Mouse (Mus musculus) lung, postnatal 0 days (tissue): ENCODE measurements at regions not wholly inside any gene's neighbourhood (a gene's known extent, or its start where the extent isn't known, plus 50 kb on each side); places are given as distances from the start of the nearest gene placed in this dataset.

ENCODE experiments used
- ATAC-seq: fragments of 200-750 bp; cut with Nextera tagmentation; 2 replicates; pipeline ENCODE4 v1.8.0; 2017; ENCODE audit warnings: moderate library complexity
- DNase-seq: peaks from one replicate; pipeline ENCODE4 v3.0.0-alpha.2; 2016; ENCODE audit warnings: low spot score
- H3K27ac ChIP-seq: fragments of 300-500 bp; sonication (generic); 2 replicates; pipeline ENCODE4 v1.5.1; 2014; ENCODE audit warnings: antibody characterized with exemption, mild to moderate bottlenecking, low read length, mixed read lengths
- H3K27me3 ChIP-seq: fragments of 300-500 bp; sonication (generic); replicated peaks from 2 replicates; pipeline ENCODE4 v1.6.1; 2014; ENCODE audit warnings: low read length, mixed read lengths; ENCODE audit not compliant: insufficient read depth
- H3K36me3 ChIP-seq: fragments of 300-500 bp; sonication (generic); 2 replicates; pipeline ENCODE4 v1.6.1; 2014; ENCODE audit warnings: low read length, mixed read lengths; ENCODE audit not compliant: insufficient read depth
- H3K4me1 ChIP-seq: fragments of 300-500 bp; sonication (generic); 2 replicates; pipeline ENCODE4 v1.6.1; 2014; ENCODE audit warnings: antibody characterized with exemption, low read depth, low read length, mixed read lengths; ENCODE audit not compliant: insufficient read depth
- H3K4me2 ChIP-seq: fragments of 300-500 bp; sonication (generic); replicated peaks from 2 replicates; pipeline ENCODE4 v1.6.1; 2014; ENCODE audit warnings: low read depth, mild to moderate bottlenecking, low read length, moderate library complexity, mixed read lengths
- H3K4me3 ChIP-seq: fragments of 300-500 bp; sonication (generic); 2 replicates; pipeline ENCODE4 v1.5.1; 2014; ENCODE audit warnings: low read depth, low read length
- H3K9ac ChIP-seq: fragments of 300-500 bp; sonication (generic); replicated peaks from 2 replicates; pipeline ENCODE4 v1.6.1; 2014; ENCODE audit warnings: low read depth, mild to moderate bottlenecking
- H3K9me3 ChIP-seq: fragments of 300-500 bp; sonication (generic); 2 replicates; pipeline ENCODE4 v1.6.1; 2016; ENCODE audit warnings: low read length, mixed read lengths
- CTCF ChIP-seq: IDR thresholded peaks from 2 replicates; pipeline ENCODE4 v1.5.1; 2016; ENCODE audit warnings: antibody characterized with exemption, mild to moderate bottlenecking
- EP300 ChIP-seq: IDR thresholded peaks from 2 replicates; pipeline ENCODE4 v1.6.1; 2016; ENCODE audit warnings: antibody characterized with exemption, mild to moderate bottlenecking, control low read depth
- WGBS: fragments of 180-500 bp; shearing (Covaris S2); extraction: QIAGEN DNeasy Blood & Tissue Kit; methylation state at CpG from one replicate; pipeline ENCODE4 v1.1.7; 2014; 5-methylcytosine and 5-hydroxymethylcytosine counted together

DNA sequence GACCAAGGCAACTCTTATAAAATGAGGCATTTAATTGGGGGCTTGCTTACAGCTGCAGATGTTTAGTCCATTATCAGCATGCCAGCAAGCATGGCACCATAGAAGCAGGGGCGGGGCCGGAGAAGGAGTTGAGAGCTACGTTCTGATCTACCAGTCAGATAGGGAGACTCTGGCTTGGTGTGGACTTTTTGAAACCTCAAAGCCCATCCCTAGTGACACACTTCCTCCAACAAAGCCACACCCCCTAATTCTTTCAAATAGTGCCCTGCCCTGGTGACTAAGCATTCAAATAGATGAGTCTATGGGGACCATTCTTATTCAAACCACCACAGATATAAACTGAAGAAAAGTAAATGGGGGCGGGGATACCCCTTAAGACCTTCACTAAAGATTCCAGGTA is 215.4 kb downstream of the Gadd45g start:
- H3K27ac ChIP-seq: 0 out of 2 replicates have a peak overlapping the region, but pooled peaks have one; percentile 32
- H3K4me2 ChIP-seq: no peak overlapping the region
- TF ChIP-seq CTCF: no peak
- TF ChIP-seq EP300: peak; percentile 59
- H3K36me3 ChIP-seq: no peaks in the 10 kb centered on the region
- 76% methylated on average over 4 of the region's 4 CpGs for WGBS
- H3K9ac ChIP-seq: no peak overlapping the region
- H3K9me3 ChIP-seq: no peaks in the 10 kb centered on the region
- ATAC-seq: peak; percentile 67
- DNase-seq: peak; percentile 63
- H3K4me1 ChIP-seq: peaks cover 7% of the 10 kb centered on the region
- H3K27me3 ChIP-seq: no peaks in the 10 kb centered on the region
- H3K4me3 ChIP-seq: no peak overlapping the region

DNA sequence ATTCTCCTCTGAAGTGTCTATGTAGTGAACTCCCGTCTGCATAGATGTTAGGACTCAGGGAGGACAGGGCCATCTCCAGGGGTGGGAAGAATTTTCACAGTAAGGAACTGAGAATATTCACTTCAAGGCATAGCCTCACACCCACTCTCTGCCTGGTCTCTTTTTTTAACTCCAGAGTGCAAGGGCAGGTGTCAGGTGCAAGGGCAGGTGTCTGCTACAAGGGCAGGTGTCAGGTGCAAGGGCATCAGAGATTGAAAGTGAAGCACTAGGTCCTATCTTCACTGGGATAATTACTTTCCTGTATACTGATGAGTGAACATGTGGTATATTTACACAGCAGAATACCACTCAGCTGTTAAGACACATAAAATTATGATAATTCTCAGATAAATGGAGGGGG is 216.1 kb downstream of the Gadd45g start:
- TF ChIP-seq EP300 (no peak), CTCF (no peak)
- Histone ChIP-seq H3K4me1 (peaks cover 13% of the 10 kb centered on the region), H3K27ac (no peak overlapping the region), H3K36me3 (no peaks in the 10 kb centered on the region), H3K4me2 (no peak overlapping the region), H3K9me3 (no peaks in the 10 kb centered on the region), H3K4me3 (no peak overlapping the region), H3K27me3 (no peaks in the 10 kb centered on the region), H3K9ac (no peak overlapping the region)
- ATAC-seq: no peak
- no peak for DNase-seq
- WGBS: 89% methylated on average over 1 of the region's 1 CpGs

DNA sequence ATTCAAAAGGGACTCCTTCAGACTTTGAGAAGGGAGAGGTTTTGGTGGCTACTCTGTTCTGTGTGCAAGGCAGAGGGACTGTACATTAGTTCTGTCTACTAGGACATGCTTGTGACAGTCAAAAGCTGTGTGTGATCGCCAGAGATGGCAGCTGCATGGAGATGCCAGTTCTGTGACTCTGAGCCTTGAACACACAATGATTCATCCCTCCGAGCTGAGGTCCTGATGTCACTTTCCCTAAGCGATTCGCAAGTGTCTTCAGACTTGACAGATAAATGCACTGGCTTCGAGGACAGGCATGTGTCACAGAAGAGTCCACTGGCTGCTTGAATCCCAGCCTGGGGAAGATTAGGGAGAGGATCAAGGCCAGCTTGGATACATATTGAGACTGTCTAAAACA is 218.8 kb downstream of the Gadd45g start:
- Histone ChIP-seq H3K4me2 (no peak overlapping the region), H3K4me3 (no peak overlapping the region), H3K9ac (no peak overlapping the region), H3K27me3 (no peaks in the 10 kb centered on the region), H3K4me1 (peaks cover 14% of the 10 kb centered on the region), H3K36me3 (no peaks in the 10 kb centered on the region), H3K27ac (no peak overlapping the region), H3K9me3 (no peaks in the 10 kb centered on the region)
- no peak for TF ChIP-seq CTCF
- TF ChIP-seq EP300: no peak
- DNase-seq (no peak), ATAC-seq (no peak)
- 75% methylated on average over 5 of the region's 5 CpGs for WGBS

DNA sequence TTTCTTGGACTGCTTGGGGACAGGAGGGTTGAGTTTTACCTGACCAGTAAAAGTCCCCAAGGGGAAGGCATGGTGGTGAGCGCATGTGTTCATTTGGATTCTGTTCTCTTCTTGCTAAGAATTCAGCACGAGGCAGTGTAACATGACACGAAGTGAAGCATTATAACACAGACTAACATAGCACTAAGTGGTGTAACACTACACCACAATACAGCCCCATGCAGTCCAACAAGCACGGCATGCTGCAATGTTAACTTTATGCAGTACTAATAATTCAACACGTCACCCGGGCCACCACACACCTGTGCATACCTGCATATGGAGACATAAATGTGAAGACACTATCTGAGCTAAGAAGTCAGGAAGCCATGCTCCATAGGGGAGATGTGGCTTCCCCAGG is 219.2 kb downstream of the Gadd45g start:
- no peak overlapping the region for H3K4me3 ChIP-seq
- DNase-seq: no peak

DNA sequence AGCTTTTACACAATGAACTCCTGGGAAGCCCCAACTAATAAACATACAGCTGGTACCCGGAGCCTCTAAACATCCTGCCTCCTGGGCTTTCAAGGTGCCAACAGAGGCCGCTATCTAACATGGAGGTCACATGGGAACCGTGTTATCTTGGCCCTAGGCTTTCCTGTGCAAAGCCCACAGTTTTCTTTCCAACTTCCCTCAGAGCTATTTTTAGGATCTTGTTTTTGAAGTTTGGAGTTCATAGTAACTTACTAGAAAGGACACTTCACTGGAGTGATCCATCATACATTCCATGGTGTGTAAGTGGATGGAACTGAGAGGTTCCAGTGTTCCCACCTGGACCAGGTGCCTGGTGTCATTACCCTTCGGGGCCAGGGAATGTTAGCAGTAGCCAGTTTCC is 220.6 kb downstream of the Gadd45g start:
- Histone ChIP-seq H3K4me3 (no peak overlapping the region), H3K4me1 (peaks cover 14% of the 10 kb centered on the region; the same call in 1 of the 2 replicates), H3K4me2 (no peak overlapping the region), H3K9me3 (no peaks in the 10 kb centered on the region), H3K27me3 (no peaks in the 10 kb centered on the region), H3K27ac (peak overlapping the region; percentile 11), H3K9ac (no peak overlapping the region), H3K36me3 (no peaks in the 10 kb centered on the region)
- ATAC-seq (peak; percentile 61), DNase-seq (peak; percentile 69)
- peak; percentile 92 for TF ChIP-seq EP300
- TF ChIP-seq CTCF: 0 out of 2 replicates have a peak, but pooled peaks have one; percentile 14
- WGBS: 23% methylated on average over 4 of the region's 4 CpGs

More for the DNA sequence above, 219.2 kb downstream of the Gadd45g start:
- TF ChIP-seq CTCF: no peak
- TF ChIP-seq EP300: no peak
- Histone ChIP-seq H3K27me3 (no peaks in the 10 kb centered on the region), H3K4me2 (no peak overlapping the region), H3K36me3 (no peaks in the 10 kb centered on the region), H3K9ac (no peak overlapping the region), H3K4me1 (peaks cover 14% of the 10 kb centered on the region), H3K27ac (no peak overlapping the region), H3K9me3 (no peaks in the 10 kb centered on the region)
- WGBS: 65% methylated on average over 6 of the region's 6 CpGs
- ATAC-seq: no peak

DNA sequence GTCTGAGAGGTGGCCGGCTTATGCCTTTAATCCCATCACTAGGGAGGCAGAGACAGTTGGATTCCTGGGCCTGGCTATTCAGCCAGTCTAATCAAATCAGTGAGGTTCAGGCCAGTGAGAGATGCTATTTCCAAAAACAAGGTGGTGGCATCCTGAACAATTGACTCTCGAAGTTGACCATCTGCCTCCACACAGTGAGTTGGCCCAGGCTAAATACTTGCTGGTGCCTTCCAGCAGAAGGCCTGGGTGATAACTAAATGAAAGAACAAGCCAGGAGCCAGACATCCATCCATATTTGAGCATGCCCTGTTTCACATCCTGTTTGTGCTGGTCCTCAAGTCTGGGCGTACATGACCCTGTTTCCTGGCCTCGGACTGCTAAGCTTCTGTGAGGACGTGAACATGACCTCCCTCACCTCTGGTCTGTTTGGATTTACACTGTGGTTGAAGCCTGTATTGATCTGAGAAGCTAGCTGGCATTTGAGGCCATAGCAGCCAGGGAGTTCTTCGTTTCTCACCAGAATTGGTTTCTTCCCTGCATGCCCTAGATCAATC is 222.5 kb downstream of the Gadd45g start:
- no peak overlapping the region for H3K9ac ChIP-seq
- no peak overlapping the region for H3K4me3 ChIP-seq
- H3K36me3 ChIP-seq: no peaks in the 10 kb centered on the region
- H3K27ac ChIP-seq: no peak overlapping the region
- ATAC-seq (no peak), DNase-seq (no peak)
- H3K4me1 ChIP-seq: peaks cover 14% of the 10 kb centered on the region; the same call in 1 of the 2 replicates
- no peak overlapping the region for H3K4me2 ChIP-seq
- H3K9me3 ChIP-seq: no peaks in the 10 kb centered on the region
- 58% methylated on average over 6 of the region's 6 CpGs for WGBS
- TF ChIP-seq CTCF (no peak), EP300 (no peak)
- no peaks in the 10 kb centered on the region for H3K27me3 ChIP-seq
